31 mouse cellular contexts compared by ENCODE assay signal in the genomic region with DNA sequence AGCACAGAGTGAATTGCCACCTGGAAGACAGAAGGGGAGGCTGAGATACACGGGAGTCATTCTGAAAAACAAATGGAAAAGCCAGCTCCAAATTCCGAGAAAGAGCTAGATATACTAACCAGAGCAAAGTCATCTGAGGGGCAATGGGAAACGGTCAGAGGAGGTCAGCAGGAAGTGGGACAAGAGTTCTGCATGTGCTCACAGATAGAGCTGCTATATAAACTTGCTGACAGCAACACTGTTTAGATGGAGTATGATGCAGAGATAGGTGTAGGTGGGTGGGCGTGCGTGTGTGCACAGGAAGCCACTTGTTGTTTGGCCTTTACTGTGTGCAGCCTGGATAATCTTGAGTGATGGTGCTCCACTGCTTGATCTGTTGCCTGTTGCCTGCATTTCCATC.
"Had no signal": no experiment of that assay in that cellular context is flagged by ENCODE, and none has a peak within 500 bp of the region (broad histone marks: within the 10 kb centered on the region; RNA-seq: fewer than 3 reads in every experiment).

No protein-coding gene starts in this region.

- DNase-seq: left cerebral cortex, postnatal 4 days; liver; liver, embryonic 13.5 days; lung, adult 18-20 months; lung, adult 2 months; lung, embryonic 14.5 days; lung, postnatal 10 days; lung, postnatal 14 days; lung, postnatal 36 days; lung, postnatal 4 days; midbrain, embryonic 14.5 days had no signal

- H3K27me3 ChIP-seq: limb, embryonic 12.5 days; limb, embryonic 13.5 days; limb, embryonic 15.5 days; liver, embryonic 12.5 days; liver, embryonic 13.5 days; liver, embryonic 15.5 days; lung, embryonic 15.5 days; midbrain, embryonic 12.5 days; midbrain, embryonic 13.5 days; midbrain, embryonic 15.5 days; neural tube, embryonic 12.5 days; neural tube, embryonic 13.5 days had no signal

- H3K4me3 ChIP-seq: left cerebral cortex, adult 2 months; limb, embryonic 10.5 days; limb, embryonic 12.5 days; limb, embryonic 13.5 days; limb, embryonic 15.5 days; liver, embryonic 12.5 days; liver, embryonic 13.5 days; liver, embryonic 15.5 days; lung, embryonic 15.5 days; midbrain, embryonic 10.5 days; midbrain, embryonic 12.5 days; midbrain, embryonic 13.5 days; midbrain, embryonic 15.5 days; myocyte; neural tube, embryonic 12.5 days; neural tube, embryonic 13.5 days had no signal

- H3K4me1 ChIP-seq: limb, embryonic 12.5 days; limb, embryonic 13.5 days; limb, embryonic 15.5 days; midbrain, embryonic 10.5 days; neural tube, embryonic 12.5 days had no signal

- H3K4me2 ChIP-seq: limb, embryonic 12.5 days; limb, embryonic 13.5 days; limb, embryonic 15.5 days; liver, embryonic 12.5 days; liver, embryonic 13.5 days; liver, embryonic 15.5 days; lung, embryonic 14.5 days; lung, embryonic 15.5 days; midbrain, embryonic 11.5 days; midbrain, embryonic 12.5 days; midbrain, embryonic 13.5 days; midbrain, embryonic 15.5 days; neural tube, embryonic 12.5 days; neural tube, embryonic 13.5 days had no signal

- H3K27ac ChIP-seq: left cerebral cortex, adult 2 months; limb, embryonic 10.5 days; limb, embryonic 12.5 days; limb, embryonic 13.5 days; limb, embryonic 15.5 days; liver, embryonic 12.5 days; liver, embryonic 13.5 days; liver, embryonic 14.5 days; liver, embryonic 15.5 days; lung, embryonic 15.5 days; macrophage; midbrain, embryonic 10.5 days; midbrain, embryonic 12.5 days; midbrain, embryonic 13.5 days; midbrain, embryonic 15.5 days; neural tube, embryonic 12.5 days; neural tube, embryonic 13.5 days had no signal

- H3K36me3 ChIP-seq: limb, embryonic 15.5 days had no signal

- ATAC-seq: liver, embryonic 12.5 days; lung, postnatal 0 days; midbrain, embryonic 13.5 days; midbrain, embryonic 15.5 days; midbrain, embryonic 16.5 days had no signal

- H3K9ac ChIP-seq: limb, embryonic 12.5 days; limb, embryonic 13.5 days; limb, embryonic 15.5 days; liver, embryonic 12.5 days; liver, embryonic 13.5 days; liver, embryonic 14.5 days; liver, embryonic 15.5 days; lung, embryonic 14.5 days; lung, embryonic 15.5 days; midbrain, embryonic 12.5 days; midbrain, embryonic 13.5 days; midbrain, embryonic 15.5 days; neural tube, embryonic 12.5 days; neural tube, embryonic 13.5 days had no signal

- H3K9me3 ChIP-seq: limb, embryonic 10.5 days; limb, embryonic 12.5 days; limb, embryonic 13.5 days; limb, embryonic 15.5 days; liver, embryonic 12.5 days; liver, embryonic 13.5 days; liver, embryonic 15.5 days; lung, embryonic 15.5 days; midbrain, embryonic 10.5 days; midbrain, embryonic 12.5 days; midbrain, embryonic 13.5 days; midbrain, embryonic 15.5 days; neural tube, embryonic 12.5 days; neural tube, embryonic 13.5 days had no signal
